Mouse (Mus musculus): ENCODE measurements at regions not wholly inside any gene's neighbourhood (a gene's known extent, or its start where the extent isn't known, plus 50 kb on each side); places are given as distances from the start of the nearest gene placed in this dataset.

DNA sequence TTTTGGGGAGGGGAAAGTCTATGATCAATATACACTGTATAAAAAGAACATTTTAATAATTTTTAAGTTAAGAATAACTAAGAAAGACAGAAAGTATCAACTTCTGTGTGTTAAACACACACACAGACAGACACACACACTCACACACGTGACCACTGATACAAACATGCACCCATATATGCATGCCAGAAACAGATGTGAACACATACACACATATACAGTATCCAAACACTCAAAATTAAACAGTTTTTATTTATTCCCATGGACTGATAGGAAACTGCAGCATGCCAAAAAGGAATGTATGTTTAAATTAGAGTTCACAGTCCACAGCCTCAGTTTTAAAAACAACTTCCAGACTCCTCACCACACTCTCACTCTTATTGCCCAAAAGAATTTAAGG lies 203.4 kb upstream of the Tbl1x start:
- WGBS (ENCODE audit: insufficient replicate concordance): 86% methylated on average over 1 of the region's 1 CpGs

DNA sequence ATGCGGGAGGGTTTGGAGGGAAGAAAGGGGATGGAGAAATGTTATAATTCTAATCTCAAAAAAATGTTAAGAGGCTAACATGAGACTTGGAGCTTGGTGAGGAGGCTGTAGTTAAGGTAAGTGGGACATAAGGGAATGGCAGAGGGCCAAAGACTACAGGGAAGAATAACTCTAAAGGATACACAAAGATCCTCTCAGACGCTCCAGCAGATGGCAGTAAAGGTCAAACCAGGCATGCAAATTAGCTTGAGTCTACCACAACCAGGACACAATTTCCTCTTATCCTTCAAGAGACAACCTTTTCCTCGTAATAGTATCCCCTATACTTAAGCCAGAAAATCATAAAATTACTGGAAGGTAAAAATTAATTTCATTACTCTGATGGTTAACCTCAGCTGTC lies 196.4 kb upstream of the Tbl1x start:
- Histone ChIP-seq H3K9ac (ENCODE audit: low read depth, low read length) (no peak overlapping the region), H3K9me3 (replicated peaks; ENCODE audit: control insufficient read depth, low read length) (no peaks in the 10 kb centered on the region), H3K4me2 (no peak overlapping the region), H3K4me1 (ENCODE audit: control insufficient read depth, insufficient read depth, low read length) (no peaks in the 10 kb centered on the region), H3K27ac (ENCODE audit: low read depth, low read length) (no peak overlapping the region), H3K36me3 (ENCODE audit: control insufficient read depth, insufficient read depth, low read length) (no peaks in the 10 kb centered on the region), H3K4me3 (ENCODE audit: low read depth, low read length) (no peak overlapping the region), H3K27me3 (ENCODE audit: control insufficient read depth, insufficient read depth, low read length) (no peaks in the 10 kb centered on the region)
- 69% methylated on average over 3 of the region's 3 CpGs for WGBS (ENCODE audit: insufficient replicate concordance)
- no peak for ATAC-seq (replicated peaks; ENCODE audit: insufficient number of reproducible peaks, low FRiP score, low TSS enrichment)

More for the DNA sequence above, 203.4 kb upstream of the Tbl1x start:
- no peaks in the 10 kb centered on the region for H3K27me3 ChIP-seq (ENCODE audit: control insufficient read depth, insufficient read depth, low read length)
- no peak overlapping the region for H3K27ac ChIP-seq (ENCODE audit: low read depth, low read length)
- H3K36me3 ChIP-seq (ENCODE audit: control insufficient read depth, insufficient read depth, low read length): no peaks in the 10 kb centered on the region
- H3K9me3 ChIP-seq (replicated peaks; ENCODE audit: control insufficient read depth, low read length): no peaks in the 10 kb centered on the region
- no peak for ATAC-seq (replicated peaks; ENCODE audit: insufficient number of reproducible peaks, low FRiP score, low TSS enrichment)
- no peak overlapping the region for H3K9ac ChIP-seq (ENCODE audit: low read depth, low read length)
- H3K4me1 ChIP-seq (ENCODE audit: control insufficient read depth, insufficient read depth, low read length): no peaks in the 10 kb centered on the region
- H3K4me2 ChIP-seq: no peak overlapping the region
- no peak overlapping the region for H3K4me3 ChIP-seq (ENCODE audit: low read depth, low read length)

- H3K9ac ChIP-seq (ENCODE audit: low read depth, low read length): no peak overlapping the region
- no peaks in the 10 kb centered on the region for H3K36me3 ChIP-seq (ENCODE audit: control insufficient read depth, insufficient read depth, low read length)
- no peaks in the 10 kb centered on the region for H3K27me3 ChIP-seq (ENCODE audit: control insufficient read depth, insufficient read depth, low read length)
- H3K27ac ChIP-seq (ENCODE audit: low read depth, low read length): no peak overlapping the region
- no peaks in the 10 kb centered on the region for H3K4me1 ChIP-seq (ENCODE audit: control insufficient read depth, insufficient read depth, low read length)
- ATAC-seq (replicated peaks; ENCODE audit: insufficient number of reproducible peaks, low FRiP score, low TSS enrichment): no peak
- 28% methylated on average over 4 of the region's 4 CpGs for WGBS (ENCODE audit: insufficient replicate concordance)
- no peak overlapping the region for H3K4me2 ChIP-seq
- H3K4me3 ChIP-seq (ENCODE audit: low read depth, low read length): no peak overlapping the region
- no peaks in the 10 kb centered on the region for H3K9me3 ChIP-seq (replicated peaks; ENCODE audit: control insufficient read depth, low read length)
Observed at GRCm38 (mm10) chrX:77323644-77324043, 187.2 kb upstream of the Tbl1x start.

DNA sequence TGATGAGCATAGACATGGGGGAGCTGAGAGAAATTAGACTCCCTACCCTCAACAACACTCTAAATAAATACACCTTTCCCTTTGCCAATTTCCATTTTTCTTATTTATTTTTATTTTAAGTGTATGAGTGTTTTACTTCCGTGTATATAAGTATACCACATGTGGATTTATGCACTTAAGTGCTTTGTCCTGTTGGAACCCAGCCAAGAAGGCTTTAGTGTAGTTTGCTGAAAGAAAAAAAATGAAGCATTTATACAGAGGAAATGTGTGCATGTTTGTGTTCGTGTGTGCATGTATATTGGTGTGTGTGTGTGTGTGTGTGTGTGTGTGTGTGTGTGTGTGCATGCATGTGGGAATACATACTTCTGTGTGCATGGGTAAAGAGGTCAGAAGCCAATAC lies 157.6 kb upstream of the Tbl1x start:
- ATAC-seq (replicated peaks; ENCODE audit: insufficient number of reproducible peaks, low FRiP score, low TSS enrichment): no peak
- 34% methylated on average over 2 of the region's 2 CpGs for WGBS (ENCODE audit: insufficient replicate concordance)
- Histone ChIP-seq H3K27ac (ENCODE audit: low read depth, low read length) (no peak overlapping the region), H3K4me3 (ENCODE audit: low read depth, low read length) (no peak overlapping the region), H3K9ac (ENCODE audit: low read depth, low read length) (no peak overlapping the region), H3K27me3 (ENCODE audit: control insufficient read depth, insufficient read depth, low read length) (no peaks in the 10 kb centered on the region), H3K4me1 (ENCODE audit: control insufficient read depth, insufficient read depth, low read length) (no peaks in the 10 kb centered on the region), H3K4me2 (no peak overlapping the region), H3K9me3 (replicated peaks; ENCODE audit: control insufficient read depth, low read length) (no peaks in the 10 kb centered on the region), H3K36me3 (ENCODE audit: control insufficient read depth, insufficient read depth, low read length) (no peaks in the 10 kb centered on the region)

- H3K27me3 ChIP-seq (ENCODE audit: control insufficient read depth, insufficient read depth, low read length): no peaks in the 10 kb centered on the region
- no peak overlapping the region for H3K4me3 ChIP-seq (ENCODE audit: low read depth, low read length)
- H3K9me3 ChIP-seq (replicated peaks; ENCODE audit: control insufficient read depth, low read length): no peaks in the 10 kb centered on the region
- 48% methylated on average over 2 of the region's 2 CpGs for WGBS (ENCODE audit: insufficient replicate concordance)
- no peak overlapping the region for H3K4me2 ChIP-seq
- no peaks in the 10 kb centered on the region for H3K36me3 ChIP-seq (ENCODE audit: control insufficient read depth, insufficient read depth, low read length)
- ATAC-seq (replicated peaks; ENCODE audit: insufficient number of reproducible peaks, low FRiP score, low TSS enrichment): no peak
- H3K9ac ChIP-seq (ENCODE audit: low read depth, low read length): no peak overlapping the region
- H3K4me1 ChIP-seq (ENCODE audit: control insufficient read depth, insufficient read depth, low read length): no peaks in the 10 kb centered on the region
- H3K27ac ChIP-seq (ENCODE audit: low read depth, low read length): no peak overlapping the region
Observed at GRCm38 (mm10) chrX:77360551-77360950, 150.3 kb upstream of the Tbl1x start.

DNA sequence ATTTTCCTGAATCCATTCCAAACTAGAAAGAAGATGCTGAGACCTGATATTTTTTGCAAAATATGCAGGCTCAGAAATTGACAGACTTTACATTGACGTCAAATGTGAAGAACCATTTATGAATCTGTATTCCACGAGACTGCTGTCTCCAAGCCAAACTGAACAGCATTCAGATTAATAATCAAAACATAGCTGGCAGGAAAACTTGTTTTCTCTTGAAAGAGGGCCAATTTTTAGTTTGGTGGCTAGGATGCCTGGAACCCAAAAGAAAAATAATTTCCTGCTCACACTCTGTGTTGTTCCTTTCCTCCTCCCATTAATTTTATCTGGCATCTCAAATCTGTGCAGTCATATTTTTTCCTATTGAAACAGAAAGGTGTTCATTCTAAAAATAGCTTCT lies 149.7 kb upstream of the Tbl1x start:
- Histone ChIP-seq H3K4me1 (ENCODE audit: control insufficient read depth, insufficient read depth, low read length) (no peaks in the 10 kb centered on the region), H3K9me3 (replicated peaks; ENCODE audit: control insufficient read depth, low read length) (no peaks in the 10 kb centered on the region), H3K36me3 (ENCODE audit: control insufficient read depth, insufficient read depth, low read length) (no peaks in the 10 kb centered on the region), H3K4me3 (ENCODE audit: low read depth, low read length) (no peak overlapping the region), H3K4me2 (no peak overlapping the region), H3K27ac (ENCODE audit: low read depth, low read length) (no peak overlapping the region), H3K9ac (ENCODE audit: low read depth, low read length) (no peak overlapping the region), H3K27me3 (ENCODE audit: control insufficient read depth, insufficient read depth, low read length) (no peaks in the 10 kb centered on the region)
- no peak for ATAC-seq (replicated peaks; ENCODE audit: insufficient number of reproducible peaks, low FRiP score, low TSS enrichment)
- WGBS (ENCODE audit: insufficient replicate concordance): 78% methylated on average over 2 of the region's 2 CpGs

DNA sequence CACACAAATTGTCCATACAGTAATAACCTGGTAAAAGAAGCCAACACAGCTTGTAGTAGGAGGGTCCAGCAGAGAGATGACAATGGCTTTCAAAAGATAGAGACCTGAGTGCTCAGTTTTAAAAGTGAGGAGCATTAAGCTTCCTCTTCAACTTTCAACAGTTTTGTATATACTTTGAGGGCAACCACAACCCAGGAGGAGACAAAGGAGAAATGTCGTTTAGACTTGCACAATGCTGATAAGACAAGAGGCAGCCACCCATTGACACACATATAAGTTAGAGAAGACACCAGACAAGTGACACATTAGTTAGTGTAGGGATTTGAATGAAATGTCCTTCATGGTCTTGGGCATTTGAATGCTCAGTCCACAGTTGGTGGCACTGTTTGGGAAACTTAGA lies 147.2 kb upstream of the Tbl1x start:
- no peaks in the 10 kb centered on the region for H3K36me3 ChIP-seq (ENCODE audit: control insufficient read depth, insufficient read depth, low read length)
- no peak overlapping the region for H3K9ac ChIP-seq (ENCODE audit: low read depth, low read length)
- WGBS (ENCODE audit: insufficient replicate concordance): 27% methylated on average over 1 of the region's 1 CpGs
- H3K9me3 ChIP-seq (replicated peaks; ENCODE audit: control insufficient read depth, low read length): no peaks in the 10 kb centered on the region
- H3K4me2 ChIP-seq: no peak overlapping the region
- no peak overlapping the region for H3K27ac ChIP-seq (ENCODE audit: low read depth, low read length)
- H3K4me1 ChIP-seq (ENCODE audit: control insufficient read depth, insufficient read depth, low read length): no peaks in the 10 kb centered on the region
- ATAC-seq (replicated peaks; ENCODE audit: insufficient number of reproducible peaks, low FRiP score, low TSS enrichment): no peak
- H3K4me3 ChIP-seq (ENCODE audit: low read depth, low read length): no peak overlapping the region
- H3K27me3 ChIP-seq (ENCODE audit: control insufficient read depth, insufficient read depth, low read length): no peaks in the 10 kb centered on the region

- no peak for ATAC-seq (replicated peaks; ENCODE audit: insufficient number of reproducible peaks, low FRiP score, low TSS enrichment)
- no peak overlapping the region for H3K4me3 ChIP-seq (ENCODE audit: low read depth, low read length)
- H3K4me1 ChIP-seq (ENCODE audit: control insufficient read depth, insufficient read depth, low read length): no peaks in the 10 kb centered on the region
- no peak overlapping the region for H3K9ac ChIP-seq (ENCODE audit: low read depth, low read length)
- H3K27me3 ChIP-seq (ENCODE audit: control insufficient read depth, insufficient read depth, low read length): no peaks in the 10 kb centered on the region
- no peak overlapping the region for H3K27ac ChIP-seq (ENCODE audit: low read depth, low read length)
- no peaks in the 10 kb centered on the region for H3K36me3 ChIP-seq (ENCODE audit: control insufficient read depth, insufficient read depth, low read length)
- H3K4me2 ChIP-seq: no peak overlapping the region
- no peaks in the 10 kb centered on the region for H3K9me3 ChIP-seq (replicated peaks; ENCODE audit: control insufficient read depth, low read length)
Observed at GRCm38 (mm10) chrX:77367351-77367750, 143.5 kb upstream of the Tbl1x start.

DNA sequence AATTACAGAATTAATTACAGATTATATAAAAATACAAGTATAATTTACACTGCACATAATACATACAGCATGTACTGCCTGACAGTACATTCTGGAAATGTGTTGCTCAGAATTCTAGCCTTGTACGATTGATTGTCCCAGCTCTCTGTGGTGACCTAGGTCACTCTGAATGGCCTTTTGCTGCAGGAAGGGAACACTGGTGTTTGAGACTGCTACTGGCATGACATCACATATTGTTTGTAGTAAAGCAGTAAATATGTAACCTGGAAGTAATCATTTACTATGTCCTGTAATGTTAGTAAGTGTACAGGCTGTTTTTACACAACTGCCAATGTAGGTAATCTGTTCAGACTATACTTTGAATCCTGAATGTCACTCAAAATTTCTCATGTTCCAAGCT lies 123.5 kb upstream of the Tbl1x start:
- Histone ChIP-seq H3K4me2 (no peak overlapping the region), H3K9ac (ENCODE audit: low read depth, low read length) (no peak overlapping the region), H3K4me3 (ENCODE audit: low read depth, low read length) (no peak overlapping the region), H3K9me3 (replicated peaks; ENCODE audit: control insufficient read depth, low read length) (no peaks in the 10 kb centered on the region), H3K4me1 (ENCODE audit: control insufficient read depth, insufficient read depth, low read length) (no peaks in the 10 kb centered on the region), H3K36me3 (ENCODE audit: control insufficient read depth, insufficient read depth, low read length) (no peaks in the 10 kb centered on the region), H3K27ac (ENCODE audit: low read depth, low read length) (no peak overlapping the region), H3K27me3 (ENCODE audit: control insufficient read depth, insufficient read depth, low read length) (no peaks in the 10 kb centered on the region)
- ATAC-seq (replicated peaks; ENCODE audit: insufficient number of reproducible peaks, low FRiP score, low TSS enrichment): no peak
- WGBS (ENCODE audit: insufficient replicate concordance): 74% methylated on average over 1 of the region's 1 CpGs
